Mouse (Mus musculus) brain, embryonic 14.5 days (tissue): ENCODE measurements around the gene Tulp2. TPM values are rescaled to one million over a fixed set of nuclear protein-coding genes. Genes with fewer than 3 reads are reported as not detected.
"Not testable (repeated sequence)": the region's sequence is repeated elsewhere in the genome, so short reads cannot be mapped to it uniquely, and the experiment has no call there.

Experiments used
- DNase-seq: peaks from one replicate; pipeline ENCODE4 v3.0.0-alpha.2; 2011; ENCODE audit warnings: low read depth
- CTCF ChIP-seq: fragments of 200-500 bp; IDR thresholded peaks from 2 replicates; pipeline ENCODE4 v1.5.1; 2012; ENCODE audit warnings: inconsistent platforms, mild to moderate bottlenecking, moderate library complexity, borderline replicate concordance; ENCODE audit not compliant: insufficient read depth, insufficient read length; ENCODE audit errors: extremely low read depth
- POLR2A ChIP-seq: fragments of 200-500 bp; IDR thresholded peaks from 2 replicates; pipeline ENCODE4 v1.6.1; 2012; ENCODE audit warnings: mild to moderate bottlenecking, inconsistent platforms, borderline replicate concordance; ENCODE audit not compliant: poor library complexity, insufficient read depth, insufficient read length, severe bottlenecking; ENCODE audit errors: extremely low read depth
- polyA plus RNA-seq: library from polyadenylated mRNA; depleted of rRNA; stranded (reverse); fragments of >200 nt; gene quantifications from 2 replicates; pipeline ENCODE4 v1.2.3, GENCODE M21; 2012

Gene Tulp2
- polyA plus RNA-seq, 1 experiment, result 0.11 TPM

GRCm38 (mm10) chr7:45476453-45476852, 5.2 kb upstream of the Tulp2 start:
- no peak for TF ChIP-seq CTCF
- TF ChIP-seq POLR2A, result no peak

GRCm38 (mm10) chr7:45477003-45477402, 4.7 kb upstream of the Tulp2 start:
- DNase-seq, result peak; percentile 80
- TF ChIP-seq CTCF (peak; percentile 77), POLR2A (no peak)

More at GRCm38 (mm10) chr7:45476453-45476852, 5.2 kb upstream of the Tulp2 start:
- no peak for DNase-seq

GRCm38 (mm10) chr7:45478774-45479173, 2.9 kb upstream of the Tulp2 start:
- TF ChIP-seq CTCF, result no peak
- TF ChIP-seq POLR2A, result no peak
- no peak for DNase-seq

GRCm38 (mm10) chr7:45480310-45480709, 1.4 kb upstream of the Tulp2 start:
- DNase-seq, result not testable (repeated sequence)

GRCm38 (mm10) chr7:45482166-45482565, 489 bp downstream of the Tulp2 start:
- no peak for DNase-seq
- TF ChIP-seq CTCF (no peak), POLR2A (no peak)

GRCm38 (mm10) chr7:45484985-45485384, 3.3 kb downstream of the Tulp2 start:
- DNase-seq, result not testable (repeated sequence)

- TF ChIP-seq CTCF (no peak), POLR2A (no peak)
- DNase-seq, result no peak
Observed at GRCm38 (mm10) chr7:45486158-45486557, 4.5 kb downstream of the Tulp2 start.

GRCm38 (mm10) chr7:45486761-45487415, 5.2 kb downstream of the Tulp2 start, which contains the start of gene Gm45808:
TSS of gene Gm45808 (minus strand) at chr7:45486811.
- TF ChIP-seq POLR2A (no peak), CTCF (no peak)
- DNase-seq, result peak; percentile 7

GRCm38 (mm10) chr7:45487861-45488292, 6.2 kb downstream of the Tulp2 start:
- no peak for TF ChIP-seq POLR2A
- TF ChIP-seq CTCF, result no peak
- DNase-seq, result peak; percentile 62

GRCm38 (mm10) chr7:45488293-45489204, 6.9 kb downstream of the Tulp2 start, which contains the start of gene Dhdh:
TSS of gene Dhdh (minus strand) at chr7:45488805.
- peak; percentile 69 for DNase-seq
- TF ChIP-seq CTCF (no peak), POLR2A (no peak)

GRCm38 (mm10) chr7:45489578-45489977, 7.9 kb downstream of the Tulp2 start:
- TF ChIP-seq CTCF (no peak), POLR2A (no peak)
- no peak for DNase-seq

- TF ChIP-seq CTCF (no peak), POLR2A (no peak)
- DNase-seq, result peak; percentile 16
Observed at GRCm38 (mm10) chr7:45490822-45491221, 9.1 kb downstream of the Tulp2 start.
